Mouse (Mus musculus) neural tube, embryonic 11.5 days (tissue): ENCODE measurements around the gene Nfat5. TPM values are rescaled to one million over a fixed set of nuclear protein-coding genes. Genes with fewer than 3 reads are reported as not detected.

Source experiments
- ATAC-seq: fragments of 200-750 bp; cut with Nextera tagmentation; 2 replicates; pipeline ENCODE4 v1.8.0; 2017; ENCODE audit warnings: moderate number of reproducible peaks, mild to moderate bottlenecking, moderate TSS enrichment, moderate library complexity; ENCODE audit not compliant: insufficient read depth, low FRiP score, low TSS enrichment
- DNase-seq: peaks from one replicate; pipeline ENCODE4 v3.0.0-alpha.2; 2015; ENCODE audit warnings: low spot score
- H3K27ac ChIP-seq: fragments of 300-500 bp; sonication (generic); 2 replicates; pipeline ENCODE4 v1.5.1; 2014; ENCODE audit warnings: low read depth, mild to moderate bottlenecking, low read length
- H3K27me3 ChIP-seq: fragments of 300-500 bp; sonication (generic); 2 replicates; pipeline ENCODE4 v1.6.1; 2014; ENCODE audit warnings: mild to moderate bottlenecking, low read length, mixed read lengths; ENCODE audit not compliant: control insufficient read depth, insufficient read depth
- H3K36me3 ChIP-seq: fragments of 300-500 bp; sonication (generic); 2 replicates; pipeline ENCODE4 v1.6.1; 2014; ENCODE audit warnings: mild to moderate bottlenecking, low read length, moderate library complexity, mixed read lengths; ENCODE audit not compliant: control insufficient read depth, insufficient read depth
- H3K4me1 ChIP-seq: fragments of 300-500 bp; sonication (generic); 2 replicates; pipeline ENCODE4 v1.6.1; 2014; ENCODE audit warnings: low read length, mixed read lengths; ENCODE audit not compliant: control insufficient read depth, insufficient read depth
- H3K4me2 ChIP-seq: fragments of 300-500 bp; sonication (generic); 2 replicates; pipeline ENCODE4 v1.6.1; 2014; ENCODE audit warnings: low read depth, mild to moderate bottlenecking, moderate library complexity
- H3K4me3 ChIP-seq: fragments of 300-500 bp; sonication (generic); 2 replicates; pipeline ENCODE4 v1.5.1; 2014; ENCODE audit warnings: low read depth, low read length
- H3K9ac ChIP-seq: fragments of 300-500 bp; sonication (generic); 2 replicates; pipeline ENCODE4 v1.6.1; 2014; ENCODE audit warnings: mild to moderate bottlenecking, low read length
- H3K9me3 ChIP-seq: fragments of 300-500 bp; sonication (generic); 2 replicates; pipeline ENCODE4 v1.6.1; 2016; ENCODE audit warnings: low read length; ENCODE audit not compliant: control insufficient read depth
- WGBS: fragments of 180-500 bp; shearing (Covaris S2); extraction: QIAGEN DNeasy Blood & Tissue Kit; methylation state at CpG from one replicate; pipeline ENCODE4 v1.1.7; 2014; 5-methylcytosine and 5-hydroxymethylcytosine counted together
- polyA plus RNA-seq: library from polyadenylated mRNA; unstranded; fragments of >200 nt; fragmentation: Nextera tagmentation; extraction: Ambion mirVana; gene quantifications from 2 replicates; pipeline ENCODE4 v1.2.1, GENCODE M21; 2014

Gene Nfat5
- polyA plus RNA-seq, 1 experiment from 2014 or later: 8.8 TPM

- Histone ChIP-seq H3K9ac (no peak overlapping the region), H3K27ac (no peak overlapping the region), H3K4me2 (no peak overlapping the region), H3K36me3 (no peaks in the 10 kb centered on the region), H3K4me1 (no peaks in the 10 kb centered on the region), H3K9me3 (no peaks in the 10 kb centered on the region), H3K4me3 (no peak overlapping the region), H3K27me3 (no peaks in the 10 kb centered on the region)
- WGBS: 91% methylated on average over 1 of the region's 1 CpGs
- ATAC-seq: no peak
- DNase-seq: no peak
Measured at GRCm38 (mm10) chr8:107278571-107278970, 14.7 kb upstream of the Nfat5 start.

- DNase-seq (no peak), ATAC-seq (no peak)
- no peak overlapping the region for H3K9ac ChIP-seq
- H3K4me3 ChIP-seq: no peak overlapping the region
- H3K27ac ChIP-seq: no peak overlapping the region
- H3K4me2 ChIP-seq: no peak overlapping the region
- H3K36me3 ChIP-seq: no peaks in the 10 kb centered on the region
- WGBS: 82% methylated on average over 9 of the region's 9 CpGs
- H3K9me3 ChIP-seq: no peaks in the 10 kb centered on the region
- no peaks in the 10 kb centered on the region for H3K27me3 ChIP-seq
- no peaks in the 10 kb centered on the region for H3K4me1 ChIP-seq
Measured at GRCm38 (mm10) chr8:107286686-107287085, 6.6 kb upstream of the Nfat5 start.

GRCm38 (mm10) chr8:107287522-107287921 lies 5.7 kb upstream of the Nfat5 start:
- ATAC-seq (no peak), DNase-seq (no peak)
- Histone ChIP-seq H3K4me3 (no peak overlapping the region), H3K36me3 (no peaks in the 10 kb centered on the region), H3K27me3 (no peaks in the 10 kb centered on the region), H3K4me2 (no peak overlapping the region), H3K4me1 (no peaks in the 10 kb centered on the region), H3K9ac (no peak overlapping the region), H3K27ac (no peak overlapping the region), H3K9me3 (no peaks in the 10 kb centered on the region)
- 62% methylated on average over 5 of the region's 5 CpGs for WGBS

GRCm38 (mm10) chr8:107291171-107291601 lies 2.1 kb upstream of the Nfat5 start:
- 90% methylated on average over 4 of the region's 4 CpGs for WGBS
- Histone ChIP-seq H3K36me3 (no peaks in the 10 kb centered on the region), H3K4me1 (peaks cover 5% of the 10 kb centered on the region; the same call in 1 of the 2 replicates), H3K27ac (no peak overlapping the region), H3K4me2 (no peak overlapping the region), H3K27me3 (no peaks in the 10 kb centered on the region), H3K9me3 (no peaks in the 10 kb centered on the region), H3K9ac (no peak overlapping the region), H3K4me3 (no peak overlapping the region)
- DNase-seq (no peak), ATAC-seq (no peak)

GRCm38 (mm10) chr8:107292119-107292927 lies 947 bp upstream of the Nfat5 start:
- Histone ChIP-seq H3K27me3 (no peaks in the 10 kb centered on the region), H3K9ac (peak overlapping the region; percentile 94), H3K4me1 (peaks cover 5% of the 10 kb centered on the region; the same call in 1 of the 2 replicates), H3K4me2 (peak overlapping the region; percentile 48), H3K36me3 (no peaks in the 10 kb centered on the region), H3K27ac (peak overlapping the region; percentile 94), H3K9me3 (no peaks in the 10 kb centered on the region), H3K4me3 (peak overlapping the region; percentile 96)
- DNase-seq (no peak), ATAC-seq (no peak; the same call in none of the 2 replicates)
- WGBS: 59% methylated on average over 18 of the region's 18 CpGs

GRCm38 (mm10) chr8:107293641-107294628 lies 665 bp downstream of the Nfat5 start:
- ATAC-seq: peak; percentile 60
- under 1% methylated on average over 47 of the region's 98 CpGs for WGBS
- H3K9ac ChIP-seq: peak overlapping the region; percentile 94
- peak overlapping the region; percentile 96 for H3K4me3 ChIP-seq
- peak; percentile 53 for DNase-seq
- H3K4me1 ChIP-seq: peaks cover 5% of the 10 kb centered on the region; the same call in 1 of the 2 replicates
- peak overlapping the region; percentile 41 for H3K4me2 ChIP-seq
- no peaks in the 10 kb centered on the region for H3K9me3 ChIP-seq
- H3K36me3 ChIP-seq: no peaks in the 10 kb centered on the region
- peak overlapping the region; percentile 94 for H3K27ac ChIP-seq
- no peaks in the 10 kb centered on the region for H3K27me3 ChIP-seq

- Histone ChIP-seq H3K27ac (no peak overlapping the region), H3K9me3 (no peaks in the 10 kb centered on the region), H3K9ac (no peak overlapping the region), H3K4me3 (no peak overlapping the region), H3K27me3 (no peaks in the 10 kb centered on the region), H3K4me1 (peaks cover 5% of the 10 kb centered on the region; the same call in 1 of the 2 replicates), H3K36me3 (no peaks in the 10 kb centered on the region; the same call in 1 of the 2 replicates), H3K4me2 (no peak overlapping the region)
- ATAC-seq (no peak), DNase-seq (no peak)
- WGBS: 92% methylated on average over 1 of the region's 1 CpGs
Measured at GRCm38 (mm10) chr8:107295450-107295849, 2.2 kb downstream of the Nfat5 start.

- Histone ChIP-seq H3K27ac (no peak overlapping the region), H3K27me3 (no peaks in the 10 kb centered on the region), H3K36me3 (no peaks in the 10 kb centered on the region), H3K4me2 (no peak overlapping the region), H3K4me3 (no peak overlapping the region), H3K9me3 (no peaks in the 10 kb centered on the region), H3K9ac (no peak overlapping the region), H3K4me1 (no peaks in the 10 kb centered on the region)
- ATAC-seq (no peak), DNase-seq (no peak)
Measured at GRCm38 (mm10) chr8:107311876-107312275, 18.6 kb downstream of the Nfat5 start.
